Mouse (Mus musculus): ENCODE measurements at regions not wholly inside any gene's neighbourhood (a gene's known extent, or its start where the extent isn't known, plus 50 kb on each side); places are given as distances from the start of the nearest gene placed in this dataset.

DNA sequence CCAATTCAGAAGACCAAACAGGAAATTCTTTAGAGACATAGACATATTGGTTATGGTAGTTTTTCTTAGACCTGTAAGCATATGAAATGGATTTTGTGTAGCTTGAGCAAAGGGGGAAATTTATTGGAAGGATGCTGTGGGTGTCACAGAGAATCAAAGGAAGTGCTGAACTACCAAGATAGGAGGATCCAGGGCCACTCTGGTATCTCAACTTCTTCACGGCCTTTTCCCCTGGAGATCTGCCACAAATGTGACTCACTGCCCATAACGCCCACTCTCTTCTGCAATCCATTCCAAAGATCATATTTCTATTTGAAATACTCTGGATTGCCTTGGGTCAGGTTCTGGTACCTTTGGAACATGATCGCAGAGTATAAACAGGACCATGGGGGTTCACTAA lies 161.6 kb upstream of the Fggy start:
- TF ChIP-seq NRF1 (IDR thresholded peaks at IDR 0.05; ENCODE audit: insufficient read depth, low read depth, low read length, poor library complexity, severe bottlenecking) = no peak
- TF ChIP-seq POLR2A (IDR thresholded peaks at IDR 0.05; ENCODE audit: control insufficient read depth in 1 of 2, insufficient read depth in 1 of 2, low read depth in 1 of 2, low read length in 2 of 2, poor library complexity in 1 of 2) = no peak
- no peak for TF ChIP-seq CTCF (IDR thresholded peaks at IDR 0.05 in 2 of 3, conservative IDR thresholded peaks at IDR 0.05 in 1 of 3; ENCODE audit: control insufficient read depth in 1 of 3, insufficient read depth in 1 of 3, low read depth in 2 of 3, low read length in 3 of 3, poor library complexity in 1 of 3, severe bottlenecking in 1 of 3)
- TF ChIP-seq TCF12 (IDR thresholded peaks at IDR 0.05; ENCODE audit: low read depth, low read length) = no peak
- peak in 1 of 2 experiments; percentile 23; a peak in 1 of 4 replicates for TF ChIP-seq EP300 (IDR thresholded peaks at IDR 0.05; ENCODE audit: low read depth in 1 of 2, low read length in 2 of 2)
- no peak for TF ChIP-seq MAZ (IDR thresholded peaks at IDR 0.05; ENCODE audit: low read depth, low read length)
- no peak for TF ChIP-seq MAFK (IDR thresholded peaks at IDR 0.05; ENCODE audit: borderline replicate concordance, low read depth, low read length)
- TF ChIP-seq MAX (IDR thresholded peaks at IDR 0.05; ENCODE audit: low read length) = no peak
- TF ChIP-seq GATA1 (IDR thresholded peaks at IDR 0.05; ENCODE audit: low read depth, low read length) = no peak
- no peak for TF ChIP-seq MYB (IDR thresholded peaks at IDR 0.05; ENCODE audit: low read depth, low read length)
- no peak for TF ChIP-seq ZMIZ1 (IDR thresholded peaks at IDR 0.05; ENCODE audit: low read depth, low read length)
- no peak for TF ChIP-seq POLR2AphosphoS2 (IDR thresholded peaks at IDR 0.05; ENCODE audit: low read length)
